Mouse (Mus musculus) activated CD4-positive, CD25-positive, alpha-beta regulatory T cell (primary cell): ENCODE results near the gene Vamp5. TPM values are rescaled to one million over a fixed set of nuclear protein-coding genes. Genes with fewer than 3 reads are reported as not detected.

Source experiments
- polyA plus RNA-seq, 2 experiments: library from polyadenylated mRNA; unstranded; fragments of 100-300 nt; shearing (Covaris generic); gene quantifications; one replicate each; pipeline ENCODE4 v1.2.1; 2017

The Vamp5 gene
- 10 to 100 TPM; 30.4 to 79.8 TPM for polyA plus RNA-seq

GRCm38 (mm10) chr6:72380131-72380770, at the start of gene Vamp5:
TSS of gene Vamp5 (minus strand) at chr6:72380468.

GRCm38 (mm10) chr6:72414076-72414756, 33.9 kb upstream of the Vamp5 start, which contains the start of gene Ggcx:
TSS of gene Ggcx (plus strand) at chr6:72414308.

GRCm38 (mm10) chr6:72389941-72390771, 9.9 kb upstream of the Vamp5 start, which contains the start of gene Vamp8:
TSS of gene Vamp8 (minus strand) at chr6:72390703.

GRCm38 (mm10) chr6:72366844-72367443, 13.3 kb downstream of the Vamp5 start, which contains the start of gene Rnf181:
TSS of gene Rnf181 (minus strand) at chr6:72366956.

GRCm38 (mm10) chr6:72355066-72355911, 25.0 kb downstream of the Vamp5 start, which contains the start of gene Tmem150a:
TSS of gene Tmem150a (plus strand) at chr6:72355447.

GRCm38 (mm10) chr6:72347166-72347941, 32.9 kb downstream of the Vamp5 start, which contains the start of gene 0610030E20Rik:
TSS of gene 0610030E20Rik (plus strand) at chr6:72347317.

GRCm38 (mm10) chr6:72345074-72345567, 35.1 kb downstream of the Vamp5 start, which contains the start of gene Usp39:
TSS of gene Usp39 (minus strand) at chr6:72345184.

Other genes starting within 250 kb of the Vamp5 start
- not detected for gene Atoh8, start 144.9 kb downstream of the Vamp5 start, polyA plus RNA-seq
- not detected for gene Sftpb, start 75.9 kb downstream of the Vamp5 start, polyA plus RNA-seq
- gene Usp39, start 35.3 kb downstream of the Vamp5 start, polyA plus RNA-seq = 10 to 100 TPM; 40.0 to 40.9 TPM
- gene 0610030E20Rik, start 33.2 kb downstream of the Vamp5 start, polyA plus RNA-seq = 10 to 100 TPM; 41.5 to 48.8 TPM
- gene Tmem150a, start 25.0 kb downstream of the Vamp5 start, polyA plus RNA-seq = 1 to 10 TPM in 1 of 2 experiments, under 1 TPM in 1; 0.14 to 1.0 TPM
- 100 to 1,000 TPM; 133 to 139 TPM for gene Rnf181, start 13.5 kb downstream of the Vamp5 start, polyA plus RNA-seq
- 100 to 1,000 TPM; 258 to 387 TPM for gene Vamp8, start 10.2 kb upstream of the Vamp5 start, polyA plus RNA-seq
- 10 to 100 TPM in 1 of 2 experiments, 1 to 10 TPM in 1; 8.2 to 11.6 TPM for gene Ggcx, start 33.8 kb upstream of the Vamp5 start, polyA plus RNA-seq
- 100 to 1,000 TPM; 232 to 345 TPM for gene Mat2a, start 59.1 kb upstream of the Vamp5 start, polyA plus RNA-seq
- gene Sh2d6, start 141.2 kb upstream of the Vamp5 start, polyA plus RNA-seq = not detected
- 1,000 to 10,000 TPM in 1 of 2 experiments, 100 to 1,000 TPM in 1; 341 to 1,155 TPM for gene Capg, start 163.9 kb upstream of the Vamp5 start, polyA plus RNA-seq
- 10 to 100 TPM; 14.1 to 22.7 TPM for gene Elmod3, start 217.9 kb upstream of the Vamp5 start, polyA plus RNA-seq
- 1 to 10 TPM; 2.5 to 8.3 TPM for gene Retsat, start 218.0 kb upstream of the Vamp5 start, polyA plus RNA-seq
- 10 to 100 TPM; 92.4 to 95.9 TPM for gene Tgoln1, start 236.5 kb upstream of the Vamp5 start, polyA plus RNA-seq